Mouse (Mus musculus): ENCODE measurements at regions not wholly inside any gene's neighbourhood (a gene's known extent, or its start where the extent isn't known, plus 50 kb on each side); places are given as distances from the start of the nearest gene placed in this dataset.

GRCm38 (mm10) chr7:75371991-75372390, 62.9 kb upstream of the Sv2b start:
- Histone ChIP-seq H3K4me3 (replicated peaks; ENCODE audit: low read length) (no peak overlapping the region), H3K36me3 (ENCODE audit: insufficient read depth, low read length) (no peaks in the 10 kb centered on the region), H3K4me1 (replicated peaks; ENCODE audit: low read depth, low read length) (no peaks in the 10 kb centered on the region), H3K27me3 (ENCODE audit: insufficient read depth, low read length) (no peaks in the 10 kb centered on the region), H3K9me3 (ENCODE audit: low read length) (no peaks in the 10 kb centered on the region)
- no peak for TF ChIP-seq CTCF (conservative IDR thresholded peaks at IDR 0.05; ENCODE audit: low read length)
- TF ChIP-seq POU5F1 (IDR thresholded peaks at IDR 0.05; ENCODE audit: borderline replicate concordance, low read length): no peak
- no peak for TF ChIP-seq NANOG (IDR thresholded peaks at IDR 0.05; ENCODE audit: borderline replicate concordance, low read length)

- Histone ChIP-seq H3K36me3 (ENCODE audit: insufficient read depth, low read length) (no peaks in the 10 kb centered on the region), H3K4me1 (replicated peaks; ENCODE audit: low read depth, low read length) (no peaks in the 10 kb centered on the region), H3K27me3 (ENCODE audit: insufficient read depth, low read length) (no peaks in the 10 kb centered on the region), H3K4me3 (replicated peaks; ENCODE audit: low read length) (no peak overlapping the region), H3K9me3 (ENCODE audit: low read length) (no peaks in the 10 kb centered on the region)
- TF ChIP-seq NANOG (IDR thresholded peaks at IDR 0.05; ENCODE audit: borderline replicate concordance, low read length) (no peak), CTCF (conservative IDR thresholded peaks at IDR 0.05; ENCODE audit: low read length) (no peak), POU5F1 (IDR thresholded peaks at IDR 0.05; ENCODE audit: borderline replicate concordance, low read length) (no peak)
Observed at GRCm38 (mm10) chr7:75372892-75373444, 63.9 kb upstream of the Sv2b start.

- no peaks in the 10 kb centered on the region for H3K4me1 ChIP-seq (replicated peaks; ENCODE audit: low read depth, low read length)
- no peak overlapping the region for H3K4me3 ChIP-seq (replicated peaks; ENCODE audit: low read length)
- H3K27me3 ChIP-seq (ENCODE audit: insufficient read depth, low read length): no peaks in the 10 kb centered on the region
- no peaks in the 10 kb centered on the region for H3K36me3 ChIP-seq (ENCODE audit: insufficient read depth, low read length)
- TF ChIP-seq POU5F1 (IDR thresholded peaks at IDR 0.05; ENCODE audit: borderline replicate concordance, low read length) (no peak), CTCF (conservative IDR thresholded peaks at IDR 0.05; ENCODE audit: low read length) (no peak), NANOG (IDR thresholded peaks at IDR 0.05; ENCODE audit: borderline replicate concordance, low read length) (no peak)
- no peaks in the 10 kb centered on the region for H3K9me3 ChIP-seq (ENCODE audit: low read length)
Observed at GRCm38 (mm10) chr7:75374506-75374905, 65.4 kb upstream of the Sv2b start.

GRCm38 (mm10) chr7:75379595-75379994, 70.5 kb upstream of the Sv2b start:
- Histone ChIP-seq H3K9me3 (ENCODE audit: low read length) (no peaks in the 10 kb centered on the region), H3K4me1 (replicated peaks; ENCODE audit: low read depth, low read length) (no peaks in the 10 kb centered on the region), H3K27me3 (ENCODE audit: insufficient read depth, low read length) (no peaks in the 10 kb centered on the region), H3K4me3 (replicated peaks; ENCODE audit: low read length) (no peak overlapping the region), H3K36me3 (ENCODE audit: insufficient read depth, low read length) (no peaks in the 10 kb centered on the region)
- no peak for TF ChIP-seq NANOG (IDR thresholded peaks at IDR 0.05; ENCODE audit: borderline replicate concordance, low read length)
- no peak for TF ChIP-seq CTCF (conservative IDR thresholded peaks at IDR 0.05; ENCODE audit: low read length)
- no peak for TF ChIP-seq POU5F1 (IDR thresholded peaks at IDR 0.05; ENCODE audit: borderline replicate concordance, low read length)

- no peak for TF ChIP-seq NANOG (IDR thresholded peaks at IDR 0.05; ENCODE audit: borderline replicate concordance, low read length)
- no peaks in the 10 kb centered on the region for H3K36me3 ChIP-seq (ENCODE audit: insufficient read depth, low read length)
- H3K4me3 ChIP-seq (replicated peaks; ENCODE audit: low read length): no peak overlapping the region
- no peaks in the 10 kb centered on the region for H3K4me1 ChIP-seq (replicated peaks; ENCODE audit: low read depth, low read length)
- no peaks in the 10 kb centered on the region for H3K27me3 ChIP-seq (ENCODE audit: insufficient read depth, low read length)
- no peaks in the 10 kb centered on the region for H3K9me3 ChIP-seq (ENCODE audit: low read length)
Observed at GRCm38 (mm10) chr7:75384506-75384911, 70.8 kb upstream of the Akap13 start.

DNA sequence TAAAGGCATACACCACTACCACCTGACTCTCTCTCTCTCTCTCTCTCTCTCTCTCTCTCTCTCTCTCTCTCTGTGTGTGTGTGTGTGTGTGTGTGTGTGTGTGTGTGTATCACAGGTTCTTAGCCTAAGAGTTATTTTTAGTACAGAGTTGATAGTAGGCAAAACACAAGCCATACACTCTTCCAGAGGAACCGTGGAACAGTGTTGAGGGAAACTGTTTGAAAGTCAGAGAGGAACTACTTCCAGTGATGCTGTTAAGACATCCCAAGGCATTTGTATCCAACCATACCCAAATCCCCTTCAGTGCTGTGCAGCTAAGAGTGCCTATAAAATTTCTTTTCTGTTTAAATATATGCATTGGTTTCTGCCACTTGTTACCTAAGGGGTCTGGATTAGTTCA, 68.3 kb upstream of the Akap13 start:
- no peaks in the 10 kb centered on the region for H3K36me3 ChIP-seq (ENCODE audit: insufficient read depth, low read length)
- H3K9me3 ChIP-seq (ENCODE audit: low read length): no peaks in the 10 kb centered on the region
- TF ChIP-seq NANOG (IDR thresholded peaks at IDR 0.05; ENCODE audit: borderline replicate concordance, low read length): no peak
- TF ChIP-seq POU5F1 (IDR thresholded peaks at IDR 0.05; ENCODE audit: borderline replicate concordance, low read length): no peak
- TF ChIP-seq CTCF (conservative IDR thresholded peaks at IDR 0.05; ENCODE audit: low read length): no peak
- H3K4me1 ChIP-seq (replicated peaks; ENCODE audit: low read depth, low read length): no peaks in the 10 kb centered on the region
- no peak overlapping the region for H3K4me3 ChIP-seq (replicated peaks; ENCODE audit: low read length)
- H3K27me3 ChIP-seq (ENCODE audit: insufficient read depth, low read length): no peaks in the 10 kb centered on the region

- no peaks in the 10 kb centered on the region for H3K36me3 ChIP-seq (ENCODE audit: insufficient read depth, low read length)
- H3K27me3 ChIP-seq (ENCODE audit: insufficient read depth, low read length): no peaks in the 10 kb centered on the region
- no peaks in the 10 kb centered on the region for H3K9me3 ChIP-seq (ENCODE audit: low read length)
- no peak overlapping the region for H3K4me3 ChIP-seq (replicated peaks; ENCODE audit: low read length)
- no peaks in the 10 kb centered on the region for H3K4me1 ChIP-seq (replicated peaks; ENCODE audit: low read depth, low read length)
- TF ChIP-seq CTCF (conservative IDR thresholded peaks at IDR 0.05; ENCODE audit: low read length) (no peak), POU5F1 (IDR thresholded peaks at IDR 0.05; ENCODE audit: borderline replicate concordance, low read length) (no peak), NANOG (IDR thresholded peaks at IDR 0.05; ENCODE audit: borderline replicate concordance, low read length) (no peak)
Observed at GRCm38 (mm10) chr7:75387821-75388431, 67.4 kb upstream of the Akap13 start.

DNA sequence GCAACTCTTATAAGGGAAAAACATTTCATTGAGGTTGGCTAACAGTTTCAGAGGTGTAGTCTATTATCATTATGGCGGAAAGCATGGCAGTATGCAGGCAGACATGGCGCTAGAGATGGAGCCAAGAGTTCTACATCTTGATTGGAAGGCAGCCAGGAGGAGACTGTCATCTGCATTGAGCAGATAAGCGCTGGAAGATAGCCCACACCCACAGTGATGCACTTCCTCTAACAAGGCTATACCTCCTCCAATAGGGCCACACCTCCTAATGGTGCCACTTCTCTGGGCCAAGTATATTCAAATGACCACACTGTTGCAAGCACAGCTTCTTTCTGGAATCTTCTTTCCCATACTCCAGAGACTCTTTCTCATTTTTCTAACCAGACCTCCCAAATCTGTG, 65.2 kb upstream of the Akap13 start:
- H3K27me3 ChIP-seq (ENCODE audit: insufficient read depth, low read length): no peaks in the 10 kb centered on the region
- TF ChIP-seq CTCF (conservative IDR thresholded peaks at IDR 0.05; ENCODE audit: low read length) (no peak), POU5F1 (IDR thresholded peaks at IDR 0.05; ENCODE audit: borderline replicate concordance, low read length) (no peak), NANOG (IDR thresholded peaks at IDR 0.05; ENCODE audit: borderline replicate concordance, low read length) (no peak)
- H3K4me3 ChIP-seq (replicated peaks; ENCODE audit: low read length): no peak overlapping the region
- no peaks in the 10 kb centered on the region for H3K4me1 ChIP-seq (replicated peaks; ENCODE audit: low read depth, low read length)
- H3K9me3 ChIP-seq (ENCODE audit: low read length): no peaks in the 10 kb centered on the region
- H3K36me3 ChIP-seq (ENCODE audit: insufficient read depth, low read length): no peaks in the 10 kb centered on the region

- H3K4me1 ChIP-seq (replicated peaks; ENCODE audit: low read depth, low read length): peaks cover 9% of the 10 kb centered on the region
- no peaks in the 10 kb centered on the region for H3K27me3 ChIP-seq (ENCODE audit: insufficient read depth, low read length)
- H3K4me3 ChIP-seq (replicated peaks; ENCODE audit: low read length): no peak overlapping the region
- no peaks in the 10 kb centered on the region for H3K36me3 ChIP-seq (ENCODE audit: insufficient read depth, low read length)
- H3K9me3 ChIP-seq (ENCODE audit: low read length): no peaks in the 10 kb centered on the region
- TF ChIP-seq NANOG (IDR thresholded peaks at IDR 0.05; ENCODE audit: borderline replicate concordance, low read length) (no peak), CTCF (conservative IDR thresholded peaks at IDR 0.05; ENCODE audit: low read length) (no peak), POU5F1 (IDR thresholded peaks at IDR 0.05; ENCODE audit: borderline replicate concordance, low read length) (no peak)
Observed at GRCm38 (mm10) chr7:75392783-75393182, 62.6 kb upstream of the Akap13 start.

Data from E14TG2a.4 (cell line).